Mouse (Mus musculus) liver, embryonic 14.5 days (tissue): ENCODE results near the gene Nop9. TPM values are rescaled to one million over a fixed set of nuclear protein-coding genes. Genes with fewer than 3 reads are reported as not detected.
A peak's percentile ranks its signal among the peaks of the same experiment; 100 is the strongest.

Experiments used
- ATAC-seq: fragments of 200-750 bp; cut with Nextera tagmentation; 2 replicates; pipeline ENCODE4 v1.8.0; 2017; ENCODE audit warnings: moderate number of reproducible peaks, mild to moderate bottlenecking, moderate library complexity; ENCODE audit not compliant: insufficient read depth
- DNase-seq, 3 experiments: peaks; one replicate each; pipeline ENCODE4 v3.0.0-alpha.2; 2012 to 2013; ENCODE audit warnings: low read depth in 3 of 3, low spot score in 3 of 3
- H3K27ac ChIP-seq: fragments of 300-500 bp; sonication (generic); 2 replicates; pipeline ENCODE4 v1.5.1; 2014; ENCODE audit warnings: moderate library complexity, mild to moderate bottlenecking, control low read depth, inconsistent platforms
- H3K27me3 ChIP-seq: fragments of 300-500 bp; sonication (generic); 2 replicates; pipeline ENCODE4 v1.6.1; 2014; ENCODE audit warnings: mild to moderate bottlenecking, low read length, moderate library complexity; ENCODE audit not compliant: control insufficient read depth, insufficient read depth
- H3K36me3 ChIP-seq: fragments of 300-500 bp; sonication (generic); replicated peaks from 2 replicates; pipeline ENCODE4 v1.6.1; 2014; ENCODE audit warnings: low read depth; ENCODE audit not compliant: control insufficient read depth, insufficient read depth
- H3K4me1 ChIP-seq, 2 experiments: fragments of 200-500 bp in 1 of 2; fragments of 300-500 bp in 1 of 2; sonication (generic) in 1 of 2; replicated peaks; 2 replicates each; pipeline ENCODE4 v1.6.1; 2012 to 2014; ENCODE audit warnings: antibody characterized with exemption in 1 of 2, inconsistent platforms in 1 of 2, low read length in 1 of 2; ENCODE audit not compliant: control insufficient read depth in 2 of 2, insufficient read depth in 2 of 2
- H3K4me2 ChIP-seq: fragments of 300-500 bp; sonication (generic); 2 replicates; pipeline ENCODE4 v1.6.1; 2014; ENCODE audit warnings: low read depth, mild to moderate bottlenecking, control low read depth, moderate library complexity
- H3K4me3 ChIP-seq, 2 experiments: fragments of 200-500 bp in 1 of 2; fragments of 300-500 bp in 1 of 2; sonication (generic) in 1 of 2; 2 replicates each; pipeline ENCODE4 v1.5.1; 2012 to 2014; ENCODE audit warnings: low read depth in 2 of 2, low read length in 2 of 2, mild to moderate bottlenecking in 2 of 2, control low read depth in 1 of 2, inconsistent platforms in 1 of 2, moderate library complexity in 1 of 2; ENCODE audit not compliant: insufficient read depth in 1 of 2
- H3K9ac ChIP-seq: fragments of 300-500 bp; sonication (generic); replicated peaks from 2 replicates; pipeline ENCODE4 v1.6.1; 2014; ENCODE audit warnings: mild to moderate bottlenecking, control low read depth, moderate library complexity
- H3K9me3 ChIP-seq: fragments of 300-500 bp; sonication (generic); 2 replicates; pipeline ENCODE4 v1.6.1; 2016; ENCODE audit warnings: low read length, mixed read lengths; ENCODE audit not compliant: control insufficient read depth
- CTCF ChIP-seq: IDR thresholded peaks from 2 replicates; pipeline ENCODE4 v1.5.1; 2016; ENCODE audit warnings: antibody characterized with exemption, low read depth, control low read depth
- EP300 ChIP-seq: IDR thresholded peaks from 2 replicates; pipeline ENCODE4 v1.6.1; 2016; ENCODE audit warnings: antibody characterized with exemption, low read depth
- WGBS: fragments of 180-500 bp; shearing (Covaris S2); extraction: QIAGEN DNeasy Blood & Tissue Kit; methylation state at CpG from one replicate; pipeline ENCODE4 v1.1.7; 2014; ENCODE audit not compliant: insufficient replicate concordance; 5-methylcytosine and 5-hydroxymethylcytosine counted together
- polyA plus RNA-seq, 2 experiments: library from polyadenylated mRNA; depleted of rRNA in 1 of 2; stranded (reverse) in 1 of 2; unstranded in 1 of 2; fragments of >200 nt; fragmentation: Nextera tagmentation in 1 of 2; extraction: Ambion mirVana in 1 of 2; gene quantifications; 2 replicates each; pipeline versions ENCODE4 v1.2.1 to v1.2.3; 2012 to 2014

The Nop9 gene
- polyA plus RNA-seq, 2 experiments, result 13.2 to 20.8 TPM

- Histone ChIP-seq H3K36me3 (no peaks in the 10 kb centered on the region), H3K4me2 (peak overlapping the region; percentile 24; the same call in 1 of the 2 replicates), H3K9ac (no peak overlapping the region), H3K4me3 (no peak overlapping the region), H3K27ac (no peak overlapping the region), H3K4me1 (peaks cover 1 to 5% of the 10 kb centered on the region in 2 experiments; a peak in 3 of 4 replicates), H3K27me3 (peaks cover 20% of the 10 kb centered on the region), H3K9me3 (no peaks in the 10 kb centered on the region)
- WGBS, result 48% methylated on average over 9 of the region's 9 CpGs
- DNase-seq (no peak), ATAC-seq (no peak)
- TF ChIP-seq EP300, result no peak
- TF ChIP-seq CTCF, result no peak
Observed at GRCm38 (mm10) chr14:55782361-55782960, 37.0 kb downstream of the Nop9 start.

- WGBS, result 9% methylated on average over 31 of the region's 31 CpGs
- no peak overlapping the region for H3K9ac ChIP-seq
- no peak for ATAC-seq
Observed at GRCm38 (mm10) chr14:55783171-55783957, 37.9 kb downstream of the Nop9 start.

GRCm38 (mm10) chr14:55783958-55784235, 38.4 kb downstream of the Nop9 start, which contains the start of gene Adcy4:
Adcy4 (minus strand) TSS chr14:55784095.
- Histone ChIP-seq H3K4me2 (peak within 1 kb of the TSS; percentile 25; the same call in 1 of the 2 replicates), H3K27ac (no peak within 1 kb of the TSS), H3K27me3 (peaks cover 20% of the 10 kb centered on the region), H3K36me3 (no peaks in the 10 kb centered on the region), H3K4me1 (peaks cover 0 to 8% of the 10 kb centered on the region in 2 experiments; a peak in 3 of 4 replicates), H3K4me3 (peak within 1 kb of the TSS in 1 of 2 experiments; percentile 34; a peak in 2 of 4 replicates), H3K9me3 (no peaks in the 10 kb centered on the region), H3K9ac (no peak within 1 kb of the TSS)
- DNase-seq (no peak), ATAC-seq (no peak)
- TF ChIP-seq EP300, result no peak
- no peak for TF ChIP-seq CTCF
- WGBS, result 16% methylated on average over 13 of the region's 13 CpGs

More at GRCm38 (mm10) chr14:55783171-55783957, 37.9 kb downstream of the Nop9 start:
- Histone ChIP-seq H3K4me2 (peak overlapping the region; percentile 25; the same call in 1 of the 2 replicates), H3K27me3 (peaks cover 20% of the 10 kb centered on the region), H3K36me3 (no peaks in the 10 kb centered on the region), H3K27ac (no peak overlapping the region), H3K9me3 (no peaks in the 10 kb centered on the region), H3K4me3 (peak overlapping the region in 1 of 2 experiments; percentile 34; a peak in 2 of 4 replicates), H3K4me1 (peaks cover 0 to 7% of the 10 kb centered on the region in 2 experiments; a peak in 3 of 4 replicates)
- no peak for DNase-seq
- TF ChIP-seq EP300, result no peak
- no peak for TF ChIP-seq CTCF

- H3K4me3 ChIP-seq, result no peak overlapping the region
- TF ChIP-seq CTCF (peak; percentile 49), EP300 (no peak)
- ATAC-seq, result no peak
- H3K9me3 ChIP-seq, result no peaks in the 10 kb centered on the region
- no peak overlapping the region for H3K27ac ChIP-seq
- no peak overlapping the region for H3K9ac ChIP-seq
- peaks cover 20% of the 10 kb centered on the region for H3K27me3 ChIP-seq
- H3K4me1 ChIP-seq, result peaks cover 0 to 9% of the 10 kb centered on the region in 2 experiments; a peak in 3 of 4 replicates
- no peak for DNase-seq
- no peak overlapping the region for H3K4me2 ChIP-seq
- WGBS, result 47% methylated on average over 6 of the region's 6 CpGs
- H3K36me3 ChIP-seq, result no peaks in the 10 kb centered on the region
Observed at GRCm38 (mm10) chr14:55785195-55785594, 39.7 kb downstream of the Nop9 start.

GRCm38 (mm10) chr14:55787731-55788130, 42.2 kb downstream of the Nop9 start:
- WGBS, result 38% methylated on average over 11 of the region's 11 CpGs
- Histone ChIP-seq H3K36me3 (no peaks in the 10 kb centered on the region), H3K9ac (no peak overlapping the region), H3K27me3 (peaks cover 14% of the 10 kb centered on the region), H3K4me1 (peaks cover 0 to 7% of the 10 kb centered on the region in 2 experiments; a peak in 3 of 4 replicates), H3K27ac (no peak overlapping the region), H3K4me2 (peak overlapping the region; percentile 91), H3K4me3 (peak overlapping the region; percentile 63 to 77), H3K9me3 (no peaks in the 10 kb centered on the region)
- no peak for DNase-seq
- ATAC-seq, result no peak
- no peak for TF ChIP-seq EP300
- no peak for TF ChIP-seq CTCF
